Mouse (Mus musculus) heart, adult 2 months (tissue): Measurements from ENCODE around the gene Inka2.

Experiments
- CTCF ChIP-seq: fragments of 200-600 bp; IDR thresholded peaks from 2 replicates; pipeline ENCODE4 v1.8.1; 2022; ENCODE audit warnings: antibody characterized with exemption, mild to moderate bottlenecking, moderate library complexity
- EP300 ChIP-seq: fragments of 200-500 bp; IDR thresholded peaks from 2 replicates; pipeline ENCODE4 v1.6.1; 2011; ENCODE audit warnings: low read depth, low read length, control low read depth; ENCODE audit not compliant: insufficient read depth
- POLR2A ChIP-seq: fragments of 200-500 bp; IDR thresholded peaks from 2 replicates; pipeline ENCODE4 v1.6.1; 2011; ENCODE audit warnings: mild to moderate bottlenecking, low read depth, low read length, control low read depth; ENCODE audit not compliant: insufficient read depth

DNA sequence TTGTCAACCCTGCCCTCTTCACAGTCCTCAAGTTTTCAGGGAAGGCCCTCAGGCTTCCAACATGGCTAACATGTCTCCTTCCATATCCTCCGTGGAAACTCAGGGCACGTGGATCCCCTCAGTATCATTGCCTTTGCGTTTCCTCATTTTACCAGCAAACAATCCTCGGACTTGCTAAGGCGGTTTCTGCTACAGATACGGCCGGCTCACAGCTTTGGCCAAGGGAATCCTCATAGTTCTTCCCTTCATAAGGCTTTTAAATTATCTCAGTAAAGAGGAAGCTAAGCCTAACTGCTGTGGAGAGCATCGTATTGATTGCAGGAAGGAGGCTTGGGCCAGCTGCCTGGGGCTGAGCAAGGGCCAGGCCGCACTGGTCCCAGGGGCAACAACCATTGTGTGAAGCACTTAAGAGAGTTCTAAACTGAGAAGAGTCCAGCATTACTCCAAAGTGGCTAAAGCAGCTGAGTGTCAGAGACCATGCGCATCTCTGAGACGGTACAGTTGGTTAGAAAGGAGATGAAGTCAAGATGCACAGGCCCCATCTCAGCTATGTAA, 49.3 kb upstream of the Inka2 start:
- no peak for TF ChIP-seq POLR2A
- no peak for TF ChIP-seq CTCF
- TF ChIP-seq EP300 = no peak
